Mouse (Mus musculus) heart, postnatal 10 days (tissue): ENCODE results near the gene I830077J02Rik. TPM values are rescaled to one million over a fixed set of nuclear protein-coding genes. Genes with fewer than 3 reads are reported as not detected.

Source experiments
- DNase-seq, 2 experiments: peaks; one replicate each; pipeline ENCODE4 v3.0.0; 2021
- intact Hi-C: fragments of 180-260 bp; cut with DNase I; formaldehyde crosslinking; loops from one replicate; pipeline ENCODE4 v1.15.1; 2025
- total RNA-seq, 2 experiments: library from RNA; stranded (reverse); gene quantifications; 2 replicates each; pipeline ENCODE4 v1.2.3; 2021

I830077J02Rik gene
- 1 to 10 TPM in 1 of 2 experiments, under 1 TPM in 1; 0.69 to 1.3 TPM for total RNA-seq

- no peak for DNase-seq
- intact Hi-C loops = no loop called here
Observed at GRCm38 (mm10) chr3:105932240-105933071, at the start of gene I830077J02Rik. I830077J02Rik (minus strand) TSS chr3:105932664.

GRCm38 (mm10) chr3:105974174-105974573 lies 41.7 kb upstream of the I830077J02Rik start:
- DNase-seq = no peak
- intact Hi-C loops = no loop called here

DNA sequence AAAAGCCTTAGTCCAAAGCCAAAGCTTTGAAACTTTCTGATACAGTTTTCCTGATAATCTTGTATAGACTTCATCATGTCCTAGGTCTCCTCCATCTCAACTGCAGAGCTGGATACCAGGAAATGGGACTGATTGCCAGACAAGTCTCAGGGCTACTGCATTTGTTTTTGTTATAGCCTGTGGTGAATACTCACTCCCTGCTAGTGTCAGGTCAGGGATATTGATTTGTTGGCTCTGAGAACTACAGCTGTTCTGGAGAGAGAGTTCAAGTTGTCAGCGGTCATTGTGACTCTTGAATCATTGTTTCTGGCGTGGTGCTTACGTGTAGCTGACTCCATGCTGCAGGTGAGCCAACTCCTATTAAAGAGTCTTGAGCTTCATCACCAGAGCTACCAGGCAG lies 40.9 kb upstream of the I830077J02Rik start, which contains the start of gene Ovgp1:
TSS of gene Ovgp1 (plus strand) at position 301 of the 400 bp plus-strand sequence.
- intact Hi-C loops = no loop called here
- no peak for DNase-seq

- intact Hi-C loops = no loop called here
- DNase-seq = no peak
Observed at GRCm38 (mm10) chr3:105971831-105972446, 39.5 kb upstream of the I830077J02Rik start.

DNA sequence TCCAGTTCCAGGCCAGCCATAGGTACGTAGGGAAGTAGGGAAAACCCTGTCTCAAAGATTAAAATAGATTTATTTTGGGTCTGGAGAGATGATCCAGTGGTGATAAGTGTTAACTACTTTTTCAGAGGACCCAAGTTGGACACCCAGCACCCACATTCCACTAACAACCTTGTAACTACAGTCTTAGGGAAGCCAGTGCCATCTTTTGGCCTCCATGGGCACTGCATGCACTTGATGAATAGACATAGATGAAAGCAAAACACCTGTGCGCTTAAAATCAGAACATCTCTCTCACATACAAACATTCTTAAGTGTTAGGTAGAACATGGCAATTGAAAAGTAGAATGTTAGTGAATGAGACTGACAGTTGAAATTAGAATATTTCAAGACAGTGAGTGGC lies 28.2 kb upstream of the I830077J02Rik start:
- no peak for DNase-seq
- intact Hi-C loops = no loop called here

- DNase-seq = no peak
- intact Hi-C loops = loop anchor here (5.0 kb wide), 1 partner anchor 283 kb away; no protein-coding TSS in a partner anchor
Observed at GRCm38 (mm10) chr3:105959999-105960398, 27.5 kb upstream of the I830077J02Rik start, which contains the start of gene Atp5f1. Atp5f1 (minus strand) TSS chr3:105960099.

GRCm38 (mm10) chr3:105959585-105959984 lies 27.1 kb upstream of the I830077J02Rik start:
- intact Hi-C loops = loop anchor here (5.0 kb wide), 1 partner anchor 282 kb away; no protein-coding TSS in a partner anchor

DNA sequence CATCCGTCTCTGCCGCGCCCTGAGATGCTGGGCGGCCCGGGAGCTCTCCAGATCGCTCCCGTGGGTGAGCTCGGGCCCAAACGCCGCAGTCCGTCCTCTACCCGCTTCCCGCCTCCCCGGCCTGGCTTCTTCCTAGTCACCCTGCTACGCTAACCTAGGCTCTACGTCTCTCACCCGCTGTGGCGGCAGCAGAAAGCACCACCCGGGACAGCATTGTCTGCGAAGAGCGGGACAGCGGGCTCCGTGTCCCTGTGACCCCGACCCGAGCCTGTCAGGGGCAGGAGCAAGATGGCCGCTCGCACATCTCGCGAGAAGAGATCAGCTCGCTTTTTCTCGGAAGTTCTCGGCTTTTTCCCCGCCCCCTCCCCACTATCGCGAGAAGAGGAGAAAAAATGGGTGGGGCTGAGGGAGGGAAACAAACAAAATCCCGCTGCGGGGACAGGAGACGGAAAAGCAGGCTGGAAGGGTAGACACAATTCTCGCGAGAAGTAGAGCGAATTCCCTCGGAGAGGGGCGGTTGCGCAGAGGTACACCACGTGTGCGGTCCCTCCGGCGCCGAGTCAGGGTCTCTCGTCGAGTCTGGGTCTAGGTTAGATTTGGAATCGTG lies 26.6 kb upstream of the I830077J02Rik start, which contains the start of gene Wdr77:
TSS of gene Wdr77 (plus strand) at position 396 of the 607 bp plus-strand sequence.
- DNase-seq = peak; percentile 97 to 98
- intact Hi-C loops = loop anchor here (5.0 kb wide), 1 partner anchor 282 kb away; no protein-coding TSS in a partner anchor

More at GRCm38 (mm10) chr3:105959585-105959984, 27.1 kb upstream of the I830077J02Rik start:
- DNase-seq = no peak

- DNase-seq = no peak
- intact Hi-C loops = loop anchor here (5.0 kb wide), 1 partner anchor 281 kb away; no protein-coding TSS in a partner anchor
Observed at GRCm38 (mm10) chr3:105958204-105958603, 25.7 kb upstream of the I830077J02Rik start.

DNA sequence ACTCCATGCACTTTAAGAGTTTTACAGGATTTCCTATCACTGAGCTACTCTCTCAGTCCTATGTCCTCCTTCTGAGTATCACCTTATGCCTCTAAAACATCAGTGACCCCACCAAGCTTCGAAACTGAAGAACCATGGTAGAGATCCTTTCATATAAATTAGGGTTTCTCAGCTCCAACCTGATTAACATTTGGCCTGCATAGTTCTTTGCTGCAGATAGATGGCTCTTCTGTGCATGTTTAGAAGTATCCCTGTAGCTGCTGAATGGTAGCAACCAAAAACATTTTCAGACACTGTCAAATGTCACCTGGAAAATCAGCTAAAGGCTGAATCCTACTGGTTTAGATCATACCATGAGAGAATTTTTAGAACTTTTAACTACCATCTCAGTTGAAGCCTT lies 24.8 kb upstream of the I830077J02Rik start:
- DNase-seq = no peak
- intact Hi-C loops = loop anchor here (5.0 kb wide), 1 partner anchor 280 kb away; no protein-coding TSS in a partner anchor

DNA sequence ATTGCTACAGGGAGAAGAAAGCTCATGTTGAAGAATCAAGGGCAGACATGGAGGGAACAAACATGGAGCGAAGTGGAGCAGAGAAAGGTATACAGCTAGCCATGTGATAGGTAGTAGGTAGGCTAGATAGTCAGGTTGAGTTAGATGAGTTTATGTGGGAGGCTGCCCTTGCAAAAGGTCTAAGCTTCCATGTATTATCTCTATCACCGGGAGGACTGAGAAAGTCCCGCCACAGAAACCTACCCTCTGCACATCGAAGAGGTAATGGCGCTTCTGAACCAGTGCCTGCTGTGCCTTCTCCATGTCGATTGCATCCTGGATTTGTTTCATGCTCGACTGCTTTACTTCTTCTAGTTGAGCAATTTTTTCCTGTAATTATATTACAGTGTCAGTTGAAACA lies 18.9 kb upstream of the I830077J02Rik start:
- intact Hi-C loops = no loop called here
- DNase-seq = no peak

GRCm38 (mm10) chr3:105936111-105936510 lies 3.6 kb upstream of the I830077J02Rik start:
- intact Hi-C loops = no loop called here
- DNase-seq = no peak

DNA sequence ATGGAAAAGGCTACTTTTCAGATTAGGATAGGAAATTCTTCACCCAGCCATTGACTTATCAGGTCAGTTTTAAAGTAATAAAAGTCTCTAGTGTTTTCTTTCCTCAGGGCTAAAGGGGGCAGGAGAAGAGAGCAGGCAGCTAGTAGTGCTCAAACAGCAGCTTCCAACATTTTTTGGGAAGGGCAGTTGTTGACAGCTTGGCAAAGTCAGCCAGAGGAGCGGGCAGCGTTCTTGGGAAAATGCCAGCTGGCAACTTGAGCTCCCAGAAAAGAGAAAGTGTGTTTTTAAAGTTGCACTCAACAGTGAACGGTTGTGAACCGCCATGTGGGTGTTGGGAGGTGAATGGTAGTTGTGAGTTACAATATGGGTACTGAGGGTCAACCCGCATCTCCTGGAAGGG lies 2.6 kb upstream of the I830077J02Rik start:
- intact Hi-C loops = no loop called here
- peak; percentile 83 to 85 for DNase-seq

DNA sequence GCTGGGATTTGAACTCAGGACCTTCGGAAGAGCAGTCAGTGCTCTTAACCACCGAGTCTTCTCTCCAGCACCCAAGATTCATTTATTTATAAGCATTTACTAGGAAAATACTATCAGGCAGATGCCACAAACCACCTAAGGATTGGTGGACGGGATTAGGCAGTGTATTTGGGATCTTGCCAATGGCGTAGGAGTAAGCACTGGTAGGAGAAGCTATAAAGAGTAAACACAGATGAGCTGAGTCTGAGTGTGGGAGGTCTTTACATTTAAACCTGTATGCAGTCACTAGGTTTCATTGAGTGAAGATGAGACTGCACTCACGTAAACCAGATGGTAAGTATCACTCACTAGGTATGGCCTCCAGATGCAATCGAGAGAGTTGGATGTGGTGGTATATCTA lies 1.5 kb upstream of the I830077J02Rik start:
- no peak for DNase-seq
- intact Hi-C loops = no loop called here

- DNase-seq = no peak
- intact Hi-C loops = no loop called here
Observed at GRCm38 (mm10) chr3:105931095-105931494, 1.4 kb downstream of the I830077J02Rik start.

DNA sequence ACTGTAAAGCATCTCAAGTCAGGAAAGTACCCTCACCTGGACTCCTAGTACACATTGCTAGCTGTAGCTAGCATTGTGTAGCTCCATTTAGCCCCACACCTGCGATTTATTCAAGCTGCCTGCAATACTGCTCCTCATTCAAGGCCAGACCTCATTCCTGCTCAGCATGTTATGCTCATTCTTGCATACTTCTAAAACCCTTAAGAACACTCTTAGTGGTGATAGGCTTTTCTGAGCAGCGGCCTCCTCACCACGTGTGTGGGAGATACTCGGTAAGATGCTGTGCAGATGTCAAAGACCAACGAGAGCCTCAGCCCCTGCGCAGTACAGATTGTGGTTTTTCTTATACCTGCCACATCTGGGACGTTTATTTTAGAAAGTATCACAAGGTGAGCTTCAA lies 2.6 kb downstream of the I830077J02Rik start:
- no peak for DNase-seq
- intact Hi-C loops = no loop called here

GRCm38 (mm10) chr3:105928781-105929180 lies 3.7 kb downstream of the I830077J02Rik start:
- no peak for DNase-seq
- intact Hi-C loops = no loop called here

DNA sequence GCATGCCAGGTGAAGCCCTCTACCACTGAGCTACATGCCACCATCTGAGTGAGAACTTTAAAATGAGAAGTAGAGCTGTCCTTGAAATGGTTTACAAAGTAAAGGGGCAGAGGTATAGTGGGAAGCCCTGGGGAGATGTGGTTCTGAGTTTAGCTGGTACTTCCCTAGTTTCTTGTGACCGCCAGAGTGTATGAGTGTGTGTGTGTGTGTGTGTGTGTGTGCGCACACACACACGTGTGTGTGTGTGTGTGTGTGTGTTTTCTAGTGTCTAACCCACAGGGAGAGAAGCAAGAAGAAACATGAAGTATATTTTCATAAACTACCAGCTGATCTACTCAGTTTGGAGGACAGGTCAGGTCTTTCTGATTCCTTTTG lies 4.3 kb downstream of the I830077J02Rik start:
- no peak for DNase-seq
- intact Hi-C loops = no loop called here

GRCm38 (mm10) chr3:105927561-105928194 lies 4.8 kb downstream of the I830077J02Rik start:
- DNase-seq = no peak
- intact Hi-C loops = no loop called here

DNA sequence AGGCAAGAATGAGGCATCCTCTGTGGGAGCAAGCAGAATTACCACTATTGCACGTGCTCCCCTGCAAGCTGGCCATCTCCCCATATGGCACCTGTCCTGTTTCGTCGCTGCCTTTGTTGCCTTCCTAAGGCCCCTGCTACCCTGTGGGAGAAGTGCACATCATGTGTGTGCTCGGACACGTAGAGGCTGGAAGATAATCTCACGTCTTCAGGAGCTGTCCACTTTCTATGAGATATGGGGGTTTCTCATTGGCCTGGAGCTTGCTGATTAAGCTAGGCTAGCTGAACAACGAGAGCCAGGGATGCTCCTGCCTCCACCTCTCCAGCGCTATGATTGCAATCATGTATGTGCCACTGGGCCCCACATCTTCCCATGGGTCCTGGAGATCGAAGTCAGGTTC lies 7.8 kb downstream of the I830077J02Rik start:
- intact Hi-C loops = no loop called here
- no peak for DNase-seq

- no peak for DNase-seq
- intact Hi-C loops = no loop called here
Observed at GRCm38 (mm10) chr3:105921959-105922358, 10.5 kb downstream of the I830077J02Rik start.
